Mouse (Mus musculus) neutrophil, adult 5-6 weeks (primary cell): ENCODE data around the gene Nav2. TPM values are rescaled to one million over a fixed set of nuclear protein-coding genes. Genes with fewer than 3 reads are reported as not detected.

Experiments
- ATAC-seq: fragments of 151-379, 151-347 bp; 2 replicates; pipeline ENCODE4 v1.8.0; 2017; ENCODE audit warnings: mild to moderate bottlenecking, moderate TSS enrichment; ENCODE audit not compliant: insufficient number of reproducible peaks, poor library complexity, low FRiP score, severe bottlenecking; ENCODE audit errors: extremely low read depth
- total RNA-seq: library from RNA; stranded (forward); fragments of 200-1000 nt; gene quantifications from 2 replicates; pipeline ENCODE4 v1.2.3, GENCODE M21; 2017

Nav2 gene
- total RNA-seq, 1 experiment from 2014 or later: 3.1 TPM

DNA sequence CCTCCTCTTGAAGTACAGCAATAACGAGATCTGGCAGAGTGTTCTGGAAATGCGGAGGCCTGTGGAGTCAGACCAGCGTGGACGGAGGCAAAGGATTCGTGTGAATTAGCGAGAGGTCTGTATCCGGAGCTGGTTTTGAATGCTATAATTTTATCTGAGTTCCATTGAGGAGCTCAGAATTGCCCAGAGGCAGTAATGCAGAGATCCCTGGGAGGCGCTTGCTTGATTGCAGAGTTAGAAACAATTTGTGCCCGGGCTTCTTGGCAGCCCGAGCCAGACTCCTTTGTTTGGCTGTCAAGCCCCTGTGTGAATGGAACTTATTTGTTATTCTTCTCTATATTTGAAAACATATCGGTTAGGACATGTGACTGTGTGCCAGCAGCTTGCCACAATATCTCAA lies 255.3 kb downstream of the Nav2 start:
- ATAC-seq: no peak

DNA sequence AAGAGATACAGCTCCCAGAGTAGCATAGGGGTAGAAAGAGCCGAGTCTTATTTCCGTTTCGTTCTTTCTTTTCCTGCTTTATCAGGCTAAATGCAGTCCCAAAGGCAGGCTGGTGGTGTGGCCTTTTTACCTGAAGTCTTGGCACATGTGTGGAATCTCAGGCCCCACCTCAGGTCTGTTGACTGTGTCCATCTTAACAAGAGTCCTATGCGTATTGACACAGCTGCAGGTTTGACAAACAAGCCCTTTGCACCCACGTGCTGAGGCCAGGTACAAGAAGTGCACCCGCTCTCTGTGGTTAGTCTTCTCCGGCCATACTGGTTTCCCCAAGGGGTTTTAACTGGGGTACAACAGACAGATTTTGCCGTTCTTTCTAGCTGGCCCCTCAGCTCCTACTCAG lies 256.4 kb downstream of the Nav2 start:
- no peak for ATAC-seq

DNA sequence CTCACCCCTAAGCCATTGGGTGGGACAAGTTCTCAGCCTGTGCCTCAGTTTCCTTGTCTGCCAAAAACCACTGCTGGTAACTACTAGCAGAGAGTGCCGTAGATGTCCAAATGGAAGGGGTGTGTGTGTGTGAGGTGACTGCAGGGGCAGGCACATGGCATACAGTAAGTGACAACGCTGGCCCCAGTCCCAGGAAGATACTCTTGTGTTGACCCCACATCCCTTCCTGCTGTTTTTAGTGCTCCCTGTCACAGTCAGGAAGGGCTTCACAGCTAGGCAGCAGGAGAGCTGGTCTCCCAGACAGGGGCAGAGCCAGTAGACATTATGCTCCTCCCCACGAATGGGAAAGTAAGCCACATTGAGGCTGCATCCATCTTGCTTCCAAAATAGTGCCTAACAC lies 264.4 kb downstream of the Nav2 start:
- no peak for ATAC-seq

DNA sequence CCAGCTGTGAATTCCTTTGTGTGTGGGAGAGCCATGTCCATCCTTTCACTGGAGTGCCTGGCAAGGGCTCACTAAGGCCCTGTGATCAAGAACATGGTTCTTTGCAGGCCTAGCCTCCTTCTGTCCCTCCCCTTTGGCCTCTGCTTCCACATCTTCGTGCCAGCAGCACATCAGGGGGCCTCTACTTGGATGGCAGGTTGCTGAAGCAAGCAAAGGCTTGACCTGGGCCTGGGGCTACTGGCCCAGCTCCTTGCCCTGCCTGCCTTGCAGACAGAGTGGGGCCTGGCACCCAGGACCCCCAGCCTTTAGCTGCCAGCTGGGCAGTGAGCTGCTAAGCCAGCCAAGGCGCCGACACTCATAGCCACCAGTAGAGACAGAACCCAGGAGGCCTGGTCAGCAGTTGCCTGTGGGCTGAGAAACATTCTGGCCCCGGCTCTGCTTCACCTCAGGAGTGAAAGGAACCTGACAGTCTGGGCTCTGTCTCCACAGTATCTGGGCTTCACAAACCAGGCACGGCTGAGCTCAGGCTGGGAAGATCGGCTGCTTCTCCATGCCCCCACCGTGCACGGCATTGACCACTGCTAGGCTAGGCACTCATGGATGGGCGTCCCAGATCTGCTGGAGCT lies 267.4 kb downstream of the Nav2 start:
- ATAC-seq: no peak

DNA sequence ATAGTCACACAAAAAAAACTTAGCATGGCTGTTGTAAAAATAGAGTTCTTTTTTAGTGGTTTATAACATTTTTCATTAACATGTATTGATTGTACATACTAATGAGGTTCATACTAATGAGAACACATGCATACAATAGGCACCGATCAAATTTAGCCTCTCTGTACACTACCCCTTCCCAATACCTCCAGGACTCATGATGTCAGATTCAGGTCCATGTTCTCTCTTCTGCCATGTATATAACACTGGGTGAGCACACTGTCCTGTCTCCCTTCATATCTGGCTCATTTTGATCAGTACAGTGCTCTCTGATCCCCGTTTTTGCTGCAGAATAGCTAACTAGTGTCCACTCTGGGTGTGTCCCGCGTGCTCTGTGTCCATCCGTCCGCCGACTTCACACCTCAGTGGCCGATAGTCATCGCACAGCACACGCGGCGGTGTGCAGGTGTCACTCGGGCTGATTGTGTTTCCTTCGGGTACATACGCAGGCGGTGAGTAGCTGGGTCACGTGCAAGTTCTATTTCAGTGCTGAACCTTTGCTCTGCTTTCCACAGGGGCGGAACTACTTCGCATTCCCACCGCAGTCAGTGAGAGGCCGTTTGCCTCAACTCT lies 268.2 kb downstream of the Nav2 start:
- no peak for ATAC-seq

DNA sequence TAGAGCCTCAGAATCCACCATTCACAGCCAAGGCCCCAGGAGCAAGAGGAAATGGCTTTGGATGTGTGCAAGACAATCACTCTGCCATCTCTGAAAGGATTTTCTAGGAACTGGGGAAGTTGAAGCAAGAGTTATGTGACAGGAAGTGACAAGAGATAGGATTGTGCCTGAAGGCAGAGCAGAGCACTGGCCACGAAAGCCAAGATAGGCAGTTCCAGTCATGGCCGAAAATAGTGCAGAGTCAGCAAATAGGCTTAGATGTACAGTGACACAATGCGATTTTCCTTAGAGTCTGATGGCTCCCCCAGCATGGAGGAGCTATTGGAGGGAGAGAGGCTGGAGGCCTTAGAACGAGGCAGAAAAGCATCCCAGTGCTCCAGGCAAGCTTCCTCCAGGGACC lies 269.7 kb downstream of the Nav2 start:
- ATAC-seq: no peak

DNA sequence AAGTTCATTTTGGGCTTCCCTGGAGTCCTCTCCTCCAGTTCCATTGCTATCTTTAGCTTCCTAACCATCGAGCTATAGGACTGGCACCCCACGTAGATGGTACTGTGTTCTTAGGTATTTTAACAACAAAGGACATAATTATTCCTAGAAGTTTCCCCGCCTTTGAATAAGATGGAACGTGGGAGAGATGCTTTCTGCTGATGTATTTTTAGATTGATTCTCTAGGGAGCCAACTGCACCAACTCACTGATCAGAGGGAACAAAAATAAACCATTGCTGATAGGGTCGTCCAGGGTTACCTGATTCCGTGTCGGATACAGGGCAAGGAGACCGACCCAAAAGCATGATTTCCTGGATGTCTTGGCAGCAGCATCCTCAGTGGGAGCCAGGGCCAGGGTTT lies 272.5 kb downstream of the Nav2 start:
- no peak for ATAC-seq

DNA sequence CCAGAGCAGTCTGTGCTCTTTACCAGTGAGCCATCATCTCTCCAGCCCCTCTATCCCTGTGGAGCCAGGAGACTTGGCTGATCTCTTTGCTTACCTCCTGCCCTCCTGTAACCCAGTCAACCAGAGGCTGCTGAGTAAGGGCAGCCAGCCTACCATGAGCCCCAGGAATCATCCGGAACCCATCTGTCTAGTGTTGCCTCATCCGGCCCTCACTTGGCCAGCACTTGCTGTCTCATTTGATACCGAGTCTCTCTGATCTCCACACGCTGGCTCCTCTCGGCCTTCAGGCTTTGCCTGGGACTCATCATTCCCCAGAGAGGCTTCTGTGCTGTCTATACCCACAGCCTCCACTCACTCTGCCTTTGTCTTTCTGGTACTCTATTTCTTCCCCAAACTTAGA lies 273.9 kb downstream of the Nav2 start:
- ATAC-seq: no peak

DNA sequence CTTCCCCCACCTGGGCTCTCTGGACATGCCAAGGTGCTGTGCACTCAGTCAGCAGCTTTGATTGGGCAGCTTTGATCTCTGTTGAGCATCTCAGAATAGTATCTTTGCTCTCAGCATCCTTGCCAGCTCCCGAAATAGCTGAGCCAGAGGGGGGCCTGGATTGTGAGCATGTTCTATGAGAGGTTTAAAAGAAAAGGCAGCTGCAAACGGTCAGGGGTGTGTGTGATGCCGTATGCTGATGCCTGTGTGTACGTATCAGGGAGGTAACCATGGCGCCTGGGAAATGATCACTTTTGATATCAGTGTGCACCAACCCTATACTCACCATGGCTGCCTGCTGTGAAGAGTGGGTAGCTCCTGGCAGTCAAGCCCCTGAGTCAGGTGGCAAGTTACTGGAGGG lies 275.2 kb downstream of the Nav2 start:
- ATAC-seq: no peak

DNA sequence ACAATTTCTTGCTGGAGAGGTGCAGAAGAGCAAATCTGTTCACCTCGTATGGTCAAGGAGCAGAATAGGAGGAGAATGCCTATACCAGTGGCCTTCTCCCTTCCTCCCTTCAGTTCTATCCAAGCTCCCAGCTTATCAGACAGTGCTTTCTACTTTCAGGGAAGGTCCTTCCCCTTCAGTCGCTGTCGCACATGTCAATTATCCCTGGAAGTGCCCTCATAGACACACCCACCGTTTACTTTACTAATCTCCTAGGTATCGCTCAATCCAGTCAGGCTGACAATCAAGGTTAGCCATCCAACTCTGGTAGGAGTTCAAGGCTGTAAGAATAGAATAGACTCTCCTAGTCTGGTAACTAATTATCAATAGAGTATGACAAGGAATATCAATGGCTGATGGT lies 277.5 kb downstream of the Nav2 start:
- no peak for ATAC-seq

DNA sequence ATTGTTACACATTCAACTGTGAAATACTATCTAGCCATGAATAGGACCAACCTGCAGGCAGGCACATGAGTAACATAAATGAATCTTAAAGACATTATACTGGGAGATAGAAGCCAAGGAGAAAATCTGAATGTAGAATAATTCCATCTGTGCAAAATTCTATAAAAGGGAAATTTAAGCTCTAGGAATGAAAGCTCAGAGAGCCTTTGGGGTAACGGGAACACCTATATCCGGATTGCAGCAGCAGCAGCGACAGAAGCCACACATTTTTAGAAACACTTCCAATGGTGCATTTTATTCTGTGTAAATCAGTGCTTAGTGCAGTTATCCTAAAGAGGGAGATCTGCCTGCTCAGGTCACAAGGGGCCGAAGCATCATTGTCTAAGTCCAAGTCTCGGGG lies 280.8 kb downstream of the Nav2 start:
- ATAC-seq: no peak

DNA sequence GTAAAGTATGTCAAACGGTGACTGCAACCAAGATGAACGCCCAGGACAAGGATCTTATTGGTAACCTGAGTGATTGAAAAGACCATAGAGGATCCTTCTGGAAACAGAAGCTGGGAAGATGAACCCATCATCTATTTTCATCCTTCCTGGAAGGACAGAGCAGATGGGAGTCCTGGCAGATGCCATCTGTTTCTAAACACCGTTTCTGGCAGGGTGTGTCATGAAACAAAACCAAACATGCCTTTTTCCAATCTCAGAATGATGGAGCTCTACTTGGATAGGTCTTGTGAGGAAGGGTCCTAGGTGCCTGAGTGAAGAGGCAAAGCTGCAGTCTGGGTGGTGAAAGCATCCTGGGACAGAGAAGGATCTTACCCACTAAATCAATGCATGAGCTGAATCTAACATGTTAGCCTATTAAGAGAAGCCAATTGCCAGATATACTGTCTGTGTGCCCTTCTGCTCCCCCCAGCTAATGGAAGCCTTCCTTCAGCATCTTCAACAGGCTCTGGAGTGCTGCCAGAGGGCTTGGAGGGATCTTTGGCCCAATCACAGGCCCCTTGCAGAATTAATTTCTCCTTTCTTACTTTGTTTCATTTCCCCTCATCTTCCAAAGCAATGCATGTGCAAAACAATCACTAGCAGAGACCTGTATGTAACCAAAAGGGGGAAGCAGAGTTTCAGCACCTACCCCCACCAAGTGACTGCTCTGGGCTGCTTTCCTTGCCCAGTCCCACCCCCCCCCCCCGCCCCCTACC lies 281.9 kb downstream of the Nav2 start:
- no peak for ATAC-seq

DNA sequence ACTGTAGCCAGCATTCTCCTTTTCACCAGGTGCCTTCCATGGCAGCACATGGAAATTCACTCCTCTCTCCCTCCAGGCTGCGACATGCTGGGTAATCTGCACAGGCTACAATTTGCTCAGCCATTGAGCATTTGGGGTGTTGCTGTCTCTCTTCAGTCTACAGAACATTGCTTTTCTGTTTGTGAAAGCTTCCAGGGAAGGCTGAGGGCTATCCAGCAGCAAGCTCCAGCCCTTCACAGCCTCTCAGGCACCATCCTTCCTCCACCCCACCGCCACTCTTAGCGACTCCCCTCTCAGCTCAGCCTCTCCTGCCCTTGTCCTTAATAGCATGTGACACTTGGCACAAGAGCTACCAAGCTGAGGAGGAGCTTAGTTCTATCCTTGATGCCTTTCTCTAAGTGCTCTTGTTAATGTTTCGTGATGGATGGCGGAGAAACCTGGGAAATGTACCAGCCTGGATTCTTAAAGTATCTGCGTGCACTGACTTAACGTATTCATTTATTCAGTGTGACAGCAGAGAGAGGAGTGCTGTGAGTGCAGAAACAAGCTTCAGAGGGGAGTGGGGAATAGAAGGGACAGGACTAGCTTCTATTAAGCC lies 282.7 kb downstream of the Nav2 start:
- no peak for ATAC-seq

DNA sequence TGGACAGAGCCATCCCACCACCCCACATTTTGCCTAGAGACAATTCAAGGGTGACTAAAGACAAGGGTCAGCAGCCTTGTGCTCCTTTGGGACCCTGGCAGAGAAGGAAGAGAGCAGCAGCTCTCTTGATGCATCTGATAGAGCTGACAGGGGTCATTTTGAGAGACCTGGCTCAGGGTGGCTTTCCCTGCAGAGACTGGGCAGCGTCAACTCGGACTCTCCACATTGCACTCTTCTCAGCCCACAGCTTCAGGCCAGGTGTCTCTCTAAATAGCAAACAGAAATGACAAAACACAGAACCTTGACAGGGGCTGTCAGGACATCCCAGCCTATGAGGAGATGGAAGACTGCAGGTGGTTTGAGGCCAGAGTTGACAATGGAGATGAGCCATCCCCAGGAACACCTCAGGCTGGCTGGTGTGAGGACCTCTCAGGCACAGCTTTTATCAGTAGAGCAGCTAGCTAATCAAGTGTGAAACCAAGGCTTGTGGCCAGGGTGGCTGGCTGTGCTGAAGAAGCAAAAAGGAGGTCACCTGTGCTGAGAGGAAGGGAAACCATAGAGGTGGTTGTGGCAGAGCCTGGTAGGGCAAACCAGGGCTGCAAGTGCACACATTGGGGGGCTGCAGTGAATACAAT lies 283.7 kb downstream of the Nav2 start:
- ATAC-seq: no peak

DNA sequence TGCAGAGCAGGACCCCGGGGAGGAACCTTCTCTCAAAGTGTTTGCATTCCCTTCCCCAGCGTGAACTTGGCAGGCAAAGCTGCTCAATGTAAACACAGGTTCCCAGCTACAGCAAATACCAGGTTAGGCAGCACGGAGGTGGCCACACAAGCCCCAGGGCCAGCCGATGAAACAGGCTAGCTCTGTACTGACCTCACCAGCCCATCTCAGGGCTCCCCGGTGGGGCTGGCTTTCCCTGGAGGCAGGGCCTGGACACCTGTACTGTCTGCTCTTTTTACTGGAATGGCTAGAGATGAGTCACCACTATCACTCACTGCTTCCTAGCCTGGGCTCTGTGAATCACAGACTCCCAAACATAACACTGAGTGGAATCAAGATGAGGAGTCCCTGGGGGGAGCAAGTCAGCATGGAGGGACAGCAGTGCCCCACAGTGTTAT lies 287.2 kb downstream of the Nav2 start:
- ATAC-seq: no peak

DNA sequence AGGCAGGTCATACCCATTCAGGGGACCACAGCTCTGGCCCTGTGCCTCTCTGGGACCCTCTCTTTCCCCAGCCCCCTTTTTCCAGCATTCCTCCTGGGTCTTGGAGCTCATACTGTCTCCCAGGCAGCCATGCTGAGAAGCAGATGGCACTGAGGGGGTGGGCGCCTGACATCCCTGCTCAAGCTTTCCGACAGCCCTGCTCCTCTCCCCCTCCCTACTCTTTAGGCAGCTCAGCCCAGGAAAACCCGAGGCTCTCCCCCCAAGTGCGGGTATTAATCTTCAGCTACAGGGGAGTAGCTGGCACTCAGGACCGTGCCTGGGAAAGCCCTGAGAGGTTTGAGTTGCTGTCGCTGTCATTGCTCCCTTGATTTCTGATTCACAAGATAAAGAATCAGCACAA lies 290.9 kb downstream of the Nav2 start:
- no peak for ATAC-seq

DNA sequence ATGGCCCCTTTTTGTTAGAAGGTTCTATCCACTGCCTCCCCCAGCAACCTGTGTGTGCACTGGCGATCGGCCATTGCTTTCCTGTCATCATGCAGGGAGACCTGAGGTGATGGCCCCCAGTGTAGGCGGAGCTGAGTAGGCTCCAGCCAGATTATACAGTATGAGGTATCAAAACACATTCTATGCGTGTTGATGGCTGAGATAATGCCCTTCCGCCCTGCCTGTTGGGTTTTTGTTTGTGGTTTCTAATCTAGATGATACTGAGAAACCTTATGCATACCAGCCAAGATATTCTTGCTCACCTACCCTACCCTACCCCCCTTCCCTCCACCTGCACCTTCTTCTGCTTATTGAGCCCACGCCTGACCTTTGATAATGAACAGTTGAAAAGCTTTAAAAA lies 291.8 kb downstream of the Nav2 start:
- no peak for ATAC-seq

DNA sequence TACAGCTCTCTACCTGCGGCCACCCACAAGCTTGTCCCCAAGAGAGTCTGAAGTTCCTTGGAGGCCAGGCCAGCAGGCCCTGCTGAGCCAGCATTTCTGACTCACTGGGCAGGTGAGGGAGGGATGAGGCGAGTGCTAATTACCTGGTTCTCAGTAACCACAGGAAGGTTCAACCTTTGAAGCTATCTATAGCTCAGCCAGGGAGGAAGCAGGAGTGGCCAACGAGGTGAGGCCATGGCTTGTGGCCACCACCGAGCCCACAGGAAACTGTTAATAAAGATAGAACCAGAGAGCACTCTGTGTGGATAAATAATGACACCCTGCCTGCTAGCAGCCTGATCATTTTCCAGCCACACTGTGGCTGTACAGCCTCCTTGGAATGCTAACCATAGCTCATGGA lies 294.5 kb downstream of the Nav2 start:
- ATAC-seq: no peak

DNA sequence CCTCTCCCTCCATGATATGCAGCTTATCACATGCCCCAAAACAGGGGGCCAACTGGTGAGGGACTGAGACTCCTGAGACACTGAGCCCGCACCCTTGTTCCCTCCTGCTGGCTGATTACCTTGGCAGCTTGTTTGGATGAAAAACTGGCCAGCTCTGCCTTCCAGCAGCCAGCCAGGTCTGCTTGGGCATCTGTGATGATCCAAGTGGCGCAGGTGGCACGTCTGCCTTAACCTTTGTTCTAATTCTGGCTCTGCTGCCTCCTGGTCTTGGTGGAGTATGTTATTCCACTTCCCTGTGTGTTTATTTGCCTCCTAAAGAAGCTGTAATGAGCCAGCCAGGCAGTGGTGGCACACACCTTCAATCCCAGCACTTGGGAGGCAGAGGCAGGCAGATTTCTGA lies 296.3 kb downstream of the Nav2 start:
- no peak for ATAC-seq

DNA sequence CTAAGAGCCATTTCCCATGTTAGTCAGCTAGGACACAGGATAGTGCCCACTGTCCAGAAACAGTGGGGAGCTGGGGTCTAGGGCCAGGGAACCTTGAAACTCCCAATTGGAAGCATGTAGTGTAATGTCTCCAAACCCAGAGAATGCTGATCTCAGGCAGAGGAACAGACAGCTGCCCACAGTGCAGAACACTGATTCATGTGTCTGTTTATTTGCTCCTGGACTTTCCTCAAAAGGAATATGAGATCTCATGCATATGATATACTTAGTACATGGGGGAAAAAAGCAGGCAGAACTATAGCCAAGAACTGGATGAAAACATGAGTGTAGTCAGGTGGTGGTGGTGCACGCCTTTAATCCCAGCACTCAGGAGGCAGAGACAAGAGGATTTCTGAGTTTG lies 297.0 kb downstream of the Nav2 start:
- no peak for ATAC-seq
